Comparison of ENCODE assay signal across 11 mouse cellular contexts in genomic region chr16:9533564-9534332, GRCm38 (mm10).
DNase-seq lines count a peak whose midpoint lies in the region; ATAC-seq lines count a peak whose summit lies in the region.
"Had no signal": no experiment of that assay in that cellular context is flagged by ENCODE, and none has a peak within 500 bp of the region (broad histone marks: within the 10 kb centered on the region; RNA-seq: fewer than 3 reads in every experiment).

No protein-coding gene starts in this region.

- DNase-seq in adrenal gland, adult 2 months, result peak; percentile 6
- no peak for DNase-seq in adrenal gland, postnatal 4 days (ENCODE audit: low spot score in 2 of 2)
- peak; percentile 68 for DNase-seq in midbrain, embryonic 10.5 days (ENCODE audit: low spot score)
- DNase-seq in retina, embryonic 14.5 days (ENCODE audit: low spot score), result peak; percentile 13
- no peak for DNase-seq in testis, postnatal 10 days (ENCODE audit: low spot score)
- DNase-seq in lung, postnatal 14 days, result no peak
- DNase-seq in frontal cortex, postnatal 25 days (ENCODE audit: low spot score in 2 of 2), result no peak
- DNase-seq: kidney, adult 9 months had no signal

- H3K27ac ChIP-seq in forebrain, embryonic 13.5 days, result peak overlapping the region; percentile 57
- H3K27ac ChIP-seq in midbrain, embryonic 10.5 days (replicated peaks), result peak overlapping the region; percentile 75
- H3K27ac ChIP-seq: embryonic facial prominence, embryonic 12.5 days; limb, embryonic 13.5 days had no signal

- H3K4me1 ChIP-seq in forebrain, embryonic 13.5 days, result peaks cover 25% of the 10 kb centered on the region
- peaks cover 30% of the 10 kb centered on the region for H3K4me1 ChIP-seq in midbrain, embryonic 10.5 days
- H3K4me1 ChIP-seq: embryonic facial prominence, embryonic 12.5 days; limb, embryonic 13.5 days had no signal

- H3K9ac ChIP-seq in forebrain, embryonic 13.5 days, result no peak overlapping the region
- H3K9ac ChIP-seq: embryonic facial prominence, embryonic 12.5 days; limb, embryonic 13.5 days had no signal

- no peaks in the 10 kb centered on the region for H3K9me3 ChIP-seq in forebrain, embryonic 13.5 days (replicated peaks)
- H3K9me3 ChIP-seq in midbrain, embryonic 10.5 days (replicated peaks), result no peaks in the 10 kb centered on the region
- H3K9me3 ChIP-seq: embryonic facial prominence, embryonic 12.5 days; limb, embryonic 13.5 days had no signal

- H3K4me3 ChIP-seq in forebrain, embryonic 13.5 days, result no peak overlapping the region
- peak overlapping the region; percentile 7; the same call in 1 of the 2 replicates for H3K4me3 ChIP-seq in midbrain, embryonic 10.5 days
- H3K4me3 ChIP-seq: embryonic facial prominence, embryonic 12.5 days; limb, embryonic 13.5 days had no signal

- peak; percentile 87 for ATAC-seq in forebrain, embryonic 13.5 days

- H3K36me3 ChIP-seq in forebrain, embryonic 13.5 days (ENCODE audit: poor library complexity, severe bottlenecking), result no peaks in the 10 kb centered on the region
- H3K36me3 ChIP-seq in midbrain, embryonic 10.5 days, result no peaks in the 10 kb centered on the region
- H3K36me3 ChIP-seq: embryonic facial prominence, embryonic 12.5 days; limb, embryonic 13.5 days had no signal

- H3K27me3 ChIP-seq in forebrain, embryonic 13.5 days, result no peaks in the 10 kb centered on the region
- peaks cover 50% of the 10 kb centered on the region for H3K27me3 ChIP-seq in midbrain, embryonic 10.5 days (ENCODE audit: low read depth, poor library complexity, severe bottlenecking)
- H3K27me3 ChIP-seq: embryonic facial prominence, embryonic 12.5 days; limb, embryonic 13.5 days had no signal

- no peak overlapping the region for H3K4me2 ChIP-seq in forebrain, embryonic 13.5 days
- H3K4me2 ChIP-seq: embryonic facial prominence, embryonic 12.5 days; limb, embryonic 13.5 days had no signal

- 26% methylated on average over 9 of the region's 9 CpGs for WGBS in forebrain, embryonic 13.5 days
- WGBS in midbrain, embryonic 10.5 days, result 24% methylated on average over 9 of the region's 9 CpGs

Comparison
In these comparisons a context has a peak if more than half of its experiments do, and no peak if none do; other contexts are left out.
1. DNase-seq: peak in adrenal gland, adult 2 months (single experiment), midbrain, embryonic 10.5 days (single experiment) and retina, embryonic 14.5 days (single experiment); none in adrenal gland, postnatal 4 days (0 of 2), testis, postnatal 10 days (single experiment), lung, postnatal 14 days (single experiment) and frontal cortex, postnatal 25 days (0 of 2).